Mouse (Mus musculus) erythroblast, embryonic 14.5 days (primary cell): Measurements from ENCODE around the gene Trim31. TPM values are rescaled to one million over a fixed set of nuclear protein-coding genes. Genes with fewer than 3 reads are reported as not detected.

Experiments used
- H3K27me3 ChIP-seq: 2 replicates; pipeline ENCODE4 v1.6.1; 2012; ENCODE audit warnings: inconsistent platforms; ENCODE audit not compliant: control insufficient read depth
- H3K36me3 ChIP-seq: 2 replicates; pipeline ENCODE4 v1.6.1; 2012; ENCODE audit warnings: mild to moderate bottlenecking, inconsistent platforms; ENCODE audit not compliant: control insufficient read depth
- H3K4me1 ChIP-seq: 2 replicates; pipeline ENCODE4 v1.6.1; 2012; ENCODE audit warnings: inconsistent platforms; ENCODE audit not compliant: control insufficient read depth
- H3K4me3 ChIP-seq: replicated peaks from 2 replicates; pipeline ENCODE3; 2012; ENCODE audit warnings: moderate library complexity, mild to moderate bottlenecking, inconsistent platforms
- H3K9me3 ChIP-seq: 2 replicates; pipeline ENCODE4 v1.6.1; 2012; ENCODE audit warnings: low read length, inconsistent platforms, mixed read lengths; ENCODE audit not compliant: control insufficient read depth
- GATA1 ChIP-seq: IDR thresholded peaks from 2 replicates; pipeline ENCODE4 v1.6.1; 2012; ENCODE audit warnings: low read length, inconsistent platforms, mixed read lengths
- TAL1 ChIP-seq: IDR thresholded peaks from 3 replicates; pipeline ENCODE4 v1.6.1; 2012; ENCODE audit warnings: low read length, inconsistent platforms, mixed read lengths
- polyA plus RNA-seq: library from polyadenylated mRNA; stranded (reverse); fragments of >175 nt; gene quantifications from 2 replicates; pipeline ENCODE4 v1.2.3, GENCODE M21; 2012

Trim31 gene
- 0.02 TPM in 1 of 2 replicates, not detected in the other for polyA plus RNA-seq

DNA sequence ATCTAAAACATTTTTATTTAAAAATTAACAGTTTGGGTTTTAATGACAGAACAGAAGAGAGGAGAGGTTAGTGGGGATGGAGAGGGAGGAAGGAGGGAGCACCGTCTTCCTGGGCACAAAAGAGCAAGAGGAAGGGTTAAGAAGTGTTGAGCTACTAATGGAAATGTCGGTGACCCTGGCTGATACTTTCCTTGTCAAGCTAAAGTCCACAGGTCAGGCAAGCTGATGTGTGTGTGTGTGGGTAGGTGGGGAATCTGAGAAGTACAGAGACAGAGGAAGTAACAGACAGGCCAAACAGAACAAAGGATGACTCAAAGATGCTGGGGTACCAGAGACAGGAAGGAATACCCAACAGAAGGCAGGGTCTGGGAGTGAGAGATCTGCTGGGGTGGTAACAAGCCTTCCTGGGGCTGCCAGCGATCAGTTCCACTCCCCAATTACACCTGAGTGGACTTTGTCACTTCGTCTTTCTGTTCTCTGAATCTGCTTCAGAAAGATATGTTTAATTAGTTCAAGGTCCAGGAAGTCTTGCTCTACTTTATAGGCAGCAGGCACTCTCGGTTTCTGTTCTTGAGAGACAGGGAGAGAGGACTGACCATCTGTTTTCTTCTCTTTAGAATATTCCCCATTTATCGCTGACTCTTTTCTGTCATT, at the start of gene Trim31:
Gene Trim31, plus strand, starts transcription at position 567 of the 654 bp plus-strand sequence.
- TF ChIP-seq TAL1, result no peak
- no peak for TF ChIP-seq GATA1
- no peak within 1 kb of the TSS for H3K4me3 ChIP-seq
- no peaks in the 10 kb centered on the region for H3K36me3 ChIP-seq
- peaks cover 18% of the 10 kb centered on the region for H3K27me3 ChIP-seq
- no peaks in the 10 kb centered on the region; the same call in 1 of the 2 replicates for H3K4me1 ChIP-seq
- no peaks in the 10 kb centered on the region for H3K9me3 ChIP-seq

GRCm38 (mm10) chr17:36848911-36849310, 49.0 kb upstream of the Trim31 start:
- Histone ChIP-seq H3K27me3 (no peaks in the 10 kb centered on the region), H3K9me3 (no peaks in the 10 kb centered on the region), H3K36me3 (peaks cover 35% of the 10 kb centered on the region), H3K4me3 (no peak overlapping the region), H3K4me1 (peaks cover 44% of the 10 kb centered on the region)
- TF ChIP-seq TAL1 (no peak), GATA1 (no peak)

GRCm38 (mm10) chr17:36849992-36850391, 47.9 kb upstream of the Trim31 start:
- Histone ChIP-seq H3K36me3 (peaks cover 39% of the 10 kb centered on the region), H3K9me3 (no peaks in the 10 kb centered on the region), H3K27me3 (no peaks in the 10 kb centered on the region), H3K4me1 (peaks cover 33% of the 10 kb centered on the region), H3K4me3 (no peak overlapping the region)
- TF ChIP-seq GATA1 (no peak), TAL1 (no peak)

DNA sequence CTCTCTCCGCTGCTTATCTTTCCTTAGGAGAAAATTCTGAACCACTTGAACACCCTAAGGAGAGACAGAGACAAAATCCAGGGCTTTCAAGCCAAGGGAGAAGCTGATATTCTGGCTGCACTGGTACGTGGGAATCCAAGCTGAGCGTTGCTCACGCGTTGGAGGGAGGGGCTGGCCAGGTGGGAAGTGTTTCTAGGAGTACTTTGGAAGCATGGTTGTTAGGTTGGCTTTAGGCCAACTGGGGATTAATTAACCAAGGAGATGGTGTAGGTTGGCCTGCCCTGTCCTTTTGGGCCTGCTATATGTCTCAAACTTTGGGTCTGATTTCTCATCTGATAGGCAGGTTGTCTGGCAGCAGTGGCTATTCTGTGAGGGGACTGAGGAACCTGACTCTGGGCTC, 46.7 kb upstream of the Trim31 start:
- TF ChIP-seq GATA1, result no peak
- no peak for TF ChIP-seq TAL1
- H3K4me3 ChIP-seq, result no peak overlapping the region
- H3K4me1 ChIP-seq, result peaks cover 23% of the 10 kb centered on the region
- H3K9me3 ChIP-seq, result no peaks in the 10 kb centered on the region
- peaks cover 45% of the 10 kb centered on the region for H3K36me3 ChIP-seq
- H3K27me3 ChIP-seq, result no peaks in the 10 kb centered on the region

DNA sequence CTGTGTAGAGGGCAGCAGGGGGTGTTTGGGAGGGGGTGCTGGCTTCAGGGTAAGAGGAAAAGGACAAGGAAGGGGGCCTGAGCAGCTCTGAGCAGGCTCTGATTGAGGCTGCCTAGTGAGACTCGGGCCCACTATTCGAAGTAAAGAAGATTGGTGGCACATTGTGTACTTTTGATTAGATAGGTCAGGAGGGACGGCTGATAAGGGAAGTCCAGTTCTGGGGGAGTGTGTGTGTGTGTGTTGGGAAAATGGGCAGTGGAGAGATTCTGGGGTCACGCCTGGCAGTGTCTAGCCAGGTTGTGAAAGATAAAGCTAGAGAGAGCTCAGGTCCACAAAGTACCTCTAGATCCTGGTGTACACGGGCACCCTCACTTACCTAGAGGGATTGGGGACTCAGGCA, 46.3 kb upstream of the Trim31 start:
- Histone ChIP-seq H3K36me3 (peaks cover 47% of the 10 kb centered on the region), H3K4me3 (no peak overlapping the region), H3K9me3 (no peaks in the 10 kb centered on the region), H3K27me3 (no peaks in the 10 kb centered on the region), H3K4me1 (peaks cover 20% of the 10 kb centered on the region)
- TF ChIP-seq TAL1 (no peak), GATA1 (no peak)

- Histone ChIP-seq H3K36me3 (peaks cover 67% of the 10 kb centered on the region), H3K4me1 (peaks cover 17% of the 10 kb centered on the region)
Observed at GRCm38 (mm10) chr17:36855484-36855883, 42.4 kb upstream of the Trim31 start.

DNA sequence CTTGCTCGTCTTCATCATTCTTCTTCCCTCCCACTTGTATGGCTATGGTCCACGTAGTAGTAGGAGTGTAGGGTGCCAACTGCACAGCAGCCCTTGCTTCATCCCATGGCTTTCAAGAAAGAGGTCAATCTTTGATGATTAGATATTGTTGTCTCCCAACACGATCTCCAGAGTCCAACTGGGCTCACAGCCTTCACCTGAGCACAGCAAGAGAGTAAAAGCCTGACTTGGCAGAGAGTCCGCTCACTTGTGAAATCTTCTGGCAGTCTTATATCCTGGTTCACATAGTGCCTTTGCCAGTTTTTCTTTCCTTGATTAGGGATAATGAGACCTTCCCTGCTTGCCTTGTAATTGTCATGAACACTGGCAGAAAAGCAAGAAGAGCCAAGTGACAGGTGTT, 41.7 kb upstream of the Trim31 start:
- Histone ChIP-seq H3K4me3 (no peak overlapping the region), H3K36me3 (peaks cover 60% of the 10 kb centered on the region), H3K4me1 (peaks cover 10% of the 10 kb centered on the region), H3K9me3 (no peaks in the 10 kb centered on the region), H3K27me3 (peaks cover 6% of the 10 kb centered on the region)
- TF ChIP-seq GATA1, result no peak
- no peak for TF ChIP-seq TAL1

More at GRCm38 (mm10) chr17:36855484-36855883, 42.4 kb upstream of the Trim31 start:
- H3K4me3 ChIP-seq, result no peak overlapping the region
- no peaks in the 10 kb centered on the region for H3K9me3 ChIP-seq
- TF ChIP-seq GATA1 (no peak), TAL1 (no peak)
- H3K27me3 ChIP-seq, result no peaks in the 10 kb centered on the region; the same call in 1 of the 2 replicates

GRCm38 (mm10) chr17:36858181-36858580, 39.7 kb upstream of the Trim31 start:
- Histone ChIP-seq H3K4me1 (peaks cover 8% of the 10 kb centered on the region), H3K4me3 (no peak overlapping the region), H3K27me3 (peaks cover 25% of the 10 kb centered on the region), H3K36me3 (peaks cover 44% of the 10 kb centered on the region), H3K9me3 (no peaks in the 10 kb centered on the region)
- TF ChIP-seq TAL1 (no peak), GATA1 (no peak)

DNA sequence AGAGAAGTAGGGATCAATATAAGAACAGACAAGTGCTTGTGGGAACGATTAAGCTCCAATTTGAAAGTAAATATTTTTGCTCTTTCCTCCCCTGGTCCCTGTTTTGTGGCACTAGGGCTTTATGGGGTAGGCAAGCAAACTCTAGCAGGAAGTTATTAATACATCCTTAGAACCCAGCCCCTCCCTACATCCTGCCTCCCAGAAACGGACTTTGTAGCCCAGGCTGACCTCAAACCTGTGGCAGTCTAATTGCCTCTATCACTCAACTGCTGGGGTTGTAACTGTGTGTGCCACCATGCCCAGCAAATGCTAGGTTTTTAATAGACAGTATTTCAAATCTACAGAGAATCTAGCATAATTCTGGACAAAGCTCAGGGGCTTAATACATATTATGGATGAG, 36.2 kb upstream of the Trim31 start:
- peaks cover 60% of the 10 kb centered on the region for H3K27me3 ChIP-seq
- H3K9me3 ChIP-seq, result no peaks in the 10 kb centered on the region
- H3K4me1 ChIP-seq, result peaks cover 31% of the 10 kb centered on the region
- peaks cover 23% of the 10 kb centered on the region for H3K36me3 ChIP-seq
- H3K4me3 ChIP-seq, result no peak overlapping the region
- TF ChIP-seq GATA1, result no peak
- no peak for TF ChIP-seq TAL1
